Mouse (Mus musculus): ENCODE measurements at regions not wholly inside any gene's neighbourhood (a gene's known extent, or its start where the extent isn't known, plus 50 kb on each side); places are given as distances from the start of the nearest gene placed in this dataset.

DNA sequence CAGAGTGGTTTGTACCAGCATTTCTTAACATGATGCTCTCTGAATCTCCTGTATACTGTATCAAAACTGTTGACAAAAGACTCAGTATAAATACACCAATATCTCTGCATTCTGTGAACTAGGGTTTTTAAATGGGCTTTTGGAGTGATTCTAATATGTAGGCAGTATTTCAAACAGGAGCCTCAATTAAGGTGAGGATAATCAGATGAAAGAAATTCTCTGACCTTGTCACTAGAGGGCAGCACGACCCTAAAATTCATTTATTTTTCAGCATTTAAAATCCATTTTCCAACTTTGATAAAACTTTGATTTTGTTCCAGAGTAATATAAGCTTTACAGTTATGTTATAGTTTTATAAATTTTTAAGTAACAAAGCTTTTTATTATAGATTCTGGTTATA, 114.5 kb downstream of the Rfx6 start:
- no peak overlapping the region for H3K27ac ChIP-seq (ENCODE audit: insufficient read depth, low read length)
- TF ChIP-seq POLR2A (IDR thresholded peaks at IDR 0.05; ENCODE audit: low read depth, low read length) = no peak
- no peak for TF ChIP-seq CTCF (IDR thresholded peaks at IDR 0.05; ENCODE audit: borderline replicate concordance, insufficient read depth, low read length)
- H3K4me3 ChIP-seq (ENCODE audit: insufficient read depth, low read length) = no peak overlapping the region
- H3K4me1 ChIP-seq (ENCODE audit: control insufficient read depth, insufficient read depth, low read length) = no peaks in the 10 kb centered on the region

DNA sequence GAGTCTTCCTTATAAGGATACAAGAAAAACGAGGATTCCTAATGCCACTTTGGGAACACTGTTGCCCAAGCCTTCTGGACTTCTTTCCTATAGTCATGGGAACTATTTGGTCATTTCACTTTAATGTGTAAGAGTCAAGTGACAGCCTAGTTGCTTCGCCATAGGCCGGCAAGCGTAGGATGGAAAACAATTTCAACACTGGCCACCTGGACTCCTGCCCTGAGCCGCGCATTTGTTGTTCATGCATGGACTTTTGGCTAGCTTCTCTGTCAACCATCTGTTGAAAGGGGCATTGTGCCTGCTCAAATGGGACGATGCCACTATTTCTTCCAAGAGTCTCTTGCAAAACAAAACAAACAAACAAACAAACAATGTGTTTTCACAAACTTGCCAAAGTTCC, 116.3 kb downstream of the Rfx6 start:
- Histone ChIP-seq H3K4me3 (ENCODE audit: insufficient read depth, low read length) (no peak overlapping the region), H3K4me1 (ENCODE audit: control insufficient read depth, insufficient read depth, low read length) (no peaks in the 10 kb centered on the region), H3K27ac (ENCODE audit: insufficient read depth, low read length) (no peak overlapping the region)
- TF ChIP-seq CTCF (IDR thresholded peaks at IDR 0.05; ENCODE audit: borderline replicate concordance, insufficient read depth, low read length) (no peak), POLR2A (IDR thresholded peaks at IDR 0.05; ENCODE audit: low read depth, low read length) (no peak)

DNA sequence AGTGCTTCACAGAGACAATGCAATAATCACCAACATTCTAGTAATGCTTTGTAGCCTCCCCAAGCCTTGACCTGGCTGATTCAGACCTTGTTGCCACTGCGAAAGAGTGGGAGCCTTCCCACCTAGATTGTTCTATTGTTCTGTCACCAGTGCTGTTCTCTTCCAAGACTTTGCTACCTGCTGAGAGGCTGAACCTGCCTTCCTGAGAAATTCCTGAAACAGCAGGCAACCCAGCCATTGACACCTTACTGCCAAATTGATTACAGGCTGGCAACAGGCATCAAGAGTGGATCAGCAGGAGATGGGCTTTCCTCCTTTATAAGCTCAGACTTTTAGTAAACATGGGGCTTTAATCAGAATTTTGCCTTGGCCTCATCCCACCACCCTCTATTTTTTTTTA, 139.1 kb downstream of the Rfx6 start:
- Histone ChIP-seq H3K27ac (ENCODE audit: insufficient read depth, low read length) (no peak overlapping the region), H3K4me3 (ENCODE audit: insufficient read depth, low read length) (no peak overlapping the region), H3K4me1 (ENCODE audit: control insufficient read depth, insufficient read depth, low read length) (no peaks in the 10 kb centered on the region)
- TF ChIP-seq CTCF (IDR thresholded peaks at IDR 0.05; ENCODE audit: borderline replicate concordance, insufficient read depth, low read length) (no peak), POLR2A (IDR thresholded peaks at IDR 0.05; ENCODE audit: low read depth, low read length) (no peak)

DNA sequence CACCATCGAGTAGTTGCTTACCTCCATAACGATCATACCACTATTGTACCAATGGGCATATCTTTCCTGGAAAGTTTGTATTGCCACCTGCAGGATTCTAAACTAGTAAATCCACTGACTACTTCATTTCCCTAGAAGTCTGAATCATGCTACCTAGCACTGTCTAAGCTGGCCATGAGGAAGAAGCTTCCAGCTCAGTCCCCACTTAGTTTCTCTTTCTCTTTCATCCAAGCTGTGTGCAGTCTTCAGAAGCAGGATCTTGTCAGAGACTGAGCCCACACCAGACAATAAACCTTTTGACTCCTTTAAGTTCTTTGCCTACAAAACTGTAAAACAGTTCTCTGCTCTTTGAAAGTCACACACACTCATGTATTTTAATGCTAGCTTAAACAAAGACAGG, 146.3 kb downstream of the Rfx6 start:
- Histone ChIP-seq H3K27ac (ENCODE audit: insufficient read depth, low read length) (no peak overlapping the region), H3K4me1 (ENCODE audit: control insufficient read depth, insufficient read depth, low read length) (no peaks in the 10 kb centered on the region)
- TF ChIP-seq CTCF (IDR thresholded peaks at IDR 0.05; ENCODE audit: borderline replicate concordance, insufficient read depth, low read length) = no peak
- TF ChIP-seq POLR2A (IDR thresholded peaks at IDR 0.05; ENCODE audit: low read depth, low read length) = no peak

DNA sequence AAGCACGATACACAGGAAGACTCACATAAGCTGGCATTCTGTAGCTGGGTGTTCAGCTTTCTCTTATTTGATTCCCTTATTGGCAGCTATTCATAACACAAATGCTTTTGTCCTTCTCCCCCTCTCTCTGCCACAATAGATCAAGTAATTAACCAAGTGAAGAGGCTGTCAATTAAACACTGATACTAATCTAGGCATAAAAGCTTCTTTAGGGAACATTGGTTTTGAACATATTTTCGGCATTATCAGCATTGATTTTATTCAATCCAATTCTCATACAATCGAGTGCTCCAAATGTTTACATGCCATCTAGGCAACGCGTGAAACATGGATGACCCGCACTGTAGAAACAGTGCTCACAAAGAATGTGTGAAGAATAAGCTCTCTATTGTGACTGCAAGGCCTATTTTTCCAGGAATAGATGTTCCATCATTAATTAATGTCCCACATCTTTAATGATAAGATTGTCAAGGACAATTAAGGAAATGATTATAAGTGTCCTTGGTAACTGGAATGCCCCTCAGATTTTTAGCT, 148.9 kb downstream of the Rfx6 start:
- H3K4me1 ChIP-seq (ENCODE audit: control insufficient read depth, insufficient read depth, low read length) = no peaks in the 10 kb centered on the region
- no peak overlapping the region for H3K4me3 ChIP-seq (ENCODE audit: insufficient read depth, low read length)
- H3K27ac ChIP-seq (ENCODE audit: insufficient read depth, low read length) = no peak overlapping the region
- TF ChIP-seq POLR2A (IDR thresholded peaks at IDR 0.05; ENCODE audit: low read depth, low read length) = no peak

More for the DNA sequence above, 146.3 kb downstream of the Rfx6 start:
- no peak overlapping the region for H3K4me3 ChIP-seq (ENCODE audit: insufficient read depth, low read length)

DNA sequence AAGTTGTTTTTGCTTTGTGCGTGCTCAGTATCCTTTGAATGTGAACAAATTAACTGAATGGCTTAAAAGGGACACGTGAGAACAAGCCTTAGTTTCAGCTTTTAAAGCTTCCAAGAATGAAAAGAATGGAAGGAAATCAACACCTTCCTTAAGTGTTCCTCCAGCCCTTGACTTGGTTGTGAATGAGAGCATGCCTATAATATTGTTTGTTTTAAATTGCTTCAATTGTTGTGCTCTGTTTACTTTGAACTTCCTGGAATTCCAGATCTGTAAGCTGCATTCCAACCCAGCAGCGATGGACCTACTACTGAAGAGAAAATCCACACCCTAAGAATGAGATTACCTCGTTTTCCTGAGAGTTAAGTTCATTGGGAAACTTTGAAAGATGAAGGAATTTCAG, 154.9 kb downstream of the Rfx6 start:
- Histone ChIP-seq H3K27ac (ENCODE audit: insufficient read depth, low read length) (no peak overlapping the region), H3K4me1 (ENCODE audit: control insufficient read depth, insufficient read depth, low read length) (no peaks in the 10 kb centered on the region), H3K4me3 (ENCODE audit: insufficient read depth, low read length) (no peak overlapping the region)
- TF ChIP-seq CTCF (IDR thresholded peaks at IDR 0.05; ENCODE audit: borderline replicate concordance, insufficient read depth, low read length) (no peak), POLR2A (IDR thresholded peaks at IDR 0.05; ENCODE audit: low read depth, low read length) (no peak)

DNA sequence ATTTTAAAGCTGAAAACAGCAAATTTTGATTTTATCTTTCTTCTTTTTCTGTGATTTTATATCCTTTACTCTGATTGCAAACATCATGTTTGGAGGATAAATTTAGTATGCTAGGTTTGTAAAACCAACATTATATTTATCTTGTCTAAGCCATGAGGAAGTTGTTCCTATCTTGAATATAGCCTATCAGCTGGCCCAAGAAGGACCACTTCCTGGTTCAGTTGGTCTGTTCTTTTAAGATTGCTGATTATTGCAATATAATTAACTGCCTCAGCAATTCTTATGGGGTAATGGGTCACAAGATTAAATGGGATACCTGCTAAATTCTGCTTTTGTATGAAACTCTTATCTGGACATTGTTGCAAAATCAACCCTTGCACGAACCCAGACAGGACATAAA, 165.5 kb downstream of the Rfx6 start:
- no peak overlapping the region for H3K4me3 ChIP-seq (ENCODE audit: insufficient read depth, low read length)
- TF ChIP-seq CTCF (IDR thresholded peaks at IDR 0.05; ENCODE audit: borderline replicate concordance, insufficient read depth, low read length) (no peak), POLR2A (IDR thresholded peaks at IDR 0.05; ENCODE audit: low read depth, low read length) (no peak)

DNA sequence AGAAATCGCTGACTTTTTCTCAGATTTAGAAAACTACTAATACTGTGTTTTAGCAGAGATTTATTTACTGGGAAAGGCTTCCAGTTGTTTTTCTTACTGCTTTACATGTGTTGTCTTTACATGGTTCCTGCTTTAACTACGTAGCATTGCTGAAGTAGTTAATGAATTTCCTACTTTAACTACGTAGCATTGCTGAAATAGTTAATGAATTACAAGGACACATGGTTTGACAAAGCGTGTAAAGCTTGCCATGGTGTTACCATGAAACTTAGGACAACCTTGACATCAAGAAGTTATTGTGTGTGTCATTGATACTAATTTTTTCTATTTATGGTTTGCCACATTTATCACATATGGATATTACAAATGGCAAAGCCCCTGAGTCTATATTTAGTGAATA, 168.7 kb downstream of the Rfx6 start:
- Histone ChIP-seq H3K27ac (ENCODE audit: insufficient read depth, low read length) (no peak overlapping the region), H3K4me3 (ENCODE audit: insufficient read depth, low read length) (no peak overlapping the region), H3K4me1 (ENCODE audit: control insufficient read depth, insufficient read depth, low read length) (no peaks in the 10 kb centered on the region)
- TF ChIP-seq CTCF (IDR thresholded peaks at IDR 0.05; ENCODE audit: borderline replicate concordance, insufficient read depth, low read length) (no peak), POLR2A (IDR thresholded peaks at IDR 0.05; ENCODE audit: low read depth, low read length) (no peak)

More for the DNA sequence above, 165.5 kb downstream of the Rfx6 start:
- Histone ChIP-seq H3K27ac (ENCODE audit: insufficient read depth, low read length) (no peak overlapping the region), H3K4me1 (ENCODE audit: control insufficient read depth, insufficient read depth, low read length) (no peaks in the 10 kb centered on the region)

DNA sequence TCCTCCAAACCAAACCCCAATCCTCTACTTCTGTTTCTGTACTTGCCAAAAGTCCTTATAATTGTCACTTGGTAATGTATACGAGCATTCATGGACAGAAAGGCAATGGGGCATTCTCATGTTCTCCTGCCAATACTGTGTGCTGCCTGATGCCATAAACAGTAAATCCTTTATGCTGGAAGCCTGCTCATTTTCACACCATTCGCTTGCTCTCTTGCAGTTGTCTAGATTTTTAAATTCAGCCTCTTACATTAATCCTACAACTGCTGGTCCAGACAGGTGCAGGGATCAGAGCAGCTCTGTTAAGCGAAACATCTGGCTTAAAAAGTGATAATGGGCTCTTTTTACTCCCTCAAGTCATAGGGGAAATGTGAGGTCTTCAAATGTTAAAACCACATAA, 152.9 kb upstream of the Vgll2 start:
- no peaks in the 10 kb centered on the region for H3K4me1 ChIP-seq (ENCODE audit: control insufficient read depth, insufficient read depth, low read length)
- TF ChIP-seq CTCF (IDR thresholded peaks at IDR 0.05; ENCODE audit: borderline replicate concordance, insufficient read depth, low read length) (no peak), POLR2A (IDR thresholded peaks at IDR 0.05; ENCODE audit: low read depth, low read length) (no peak)
- no peak overlapping the region for H3K27ac ChIP-seq (ENCODE audit: insufficient read depth, low read length)
- no peak overlapping the region for H3K4me3 ChIP-seq (ENCODE audit: insufficient read depth, low read length)

DNA sequence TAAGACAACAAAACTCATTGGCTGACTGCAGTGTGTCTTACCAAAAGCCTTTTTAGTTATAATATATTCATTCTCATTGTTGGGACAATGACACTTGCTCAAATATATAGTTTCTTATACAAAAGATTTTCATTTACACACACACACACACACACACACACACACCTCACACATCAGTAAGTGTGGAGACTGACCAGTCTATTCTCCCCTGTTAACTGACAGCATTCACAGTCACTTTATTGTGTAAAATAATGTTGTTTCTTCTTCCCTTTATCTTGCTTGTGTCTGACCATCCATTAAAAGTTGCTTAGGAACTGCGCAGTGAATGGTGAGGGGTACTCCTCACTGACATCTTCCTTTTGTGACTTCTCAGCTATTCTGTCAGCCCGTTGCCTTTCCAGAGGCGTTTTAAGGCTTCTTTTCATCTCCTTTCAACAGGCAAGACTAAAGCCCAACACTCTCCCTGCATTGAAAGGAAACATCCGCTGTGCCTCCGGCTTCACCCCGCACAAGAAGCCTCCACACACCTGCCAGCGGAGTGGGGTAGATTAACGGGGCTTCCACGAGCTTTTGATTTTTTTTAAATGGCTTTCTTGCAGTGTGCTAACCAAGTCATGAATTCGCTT, 111.1 kb upstream of the Vgll2 start:
- no peaks in the 10 kb centered on the region for H3K4me1 ChIP-seq (ENCODE audit: control insufficient read depth, insufficient read depth, low read length)
- no peak for TF ChIP-seq POLR2A (IDR thresholded peaks at IDR 0.05; ENCODE audit: low read depth, low read length)
- TF ChIP-seq CTCF (IDR thresholded peaks at IDR 0.05; ENCODE audit: borderline replicate concordance, insufficient read depth, low read length) = no peak
- H3K27ac ChIP-seq (ENCODE audit: insufficient read depth, low read length) = no peak overlapping the region
- H3K4me3 ChIP-seq (ENCODE audit: insufficient read depth, low read length) = no peak overlapping the region

All from embryonic fibroblast, embryonic 13.5 days (primary cell).